Mouse (Mus musculus): Measurements from ENCODE around the gene Cercam.

Gene Cercam

DNA sequence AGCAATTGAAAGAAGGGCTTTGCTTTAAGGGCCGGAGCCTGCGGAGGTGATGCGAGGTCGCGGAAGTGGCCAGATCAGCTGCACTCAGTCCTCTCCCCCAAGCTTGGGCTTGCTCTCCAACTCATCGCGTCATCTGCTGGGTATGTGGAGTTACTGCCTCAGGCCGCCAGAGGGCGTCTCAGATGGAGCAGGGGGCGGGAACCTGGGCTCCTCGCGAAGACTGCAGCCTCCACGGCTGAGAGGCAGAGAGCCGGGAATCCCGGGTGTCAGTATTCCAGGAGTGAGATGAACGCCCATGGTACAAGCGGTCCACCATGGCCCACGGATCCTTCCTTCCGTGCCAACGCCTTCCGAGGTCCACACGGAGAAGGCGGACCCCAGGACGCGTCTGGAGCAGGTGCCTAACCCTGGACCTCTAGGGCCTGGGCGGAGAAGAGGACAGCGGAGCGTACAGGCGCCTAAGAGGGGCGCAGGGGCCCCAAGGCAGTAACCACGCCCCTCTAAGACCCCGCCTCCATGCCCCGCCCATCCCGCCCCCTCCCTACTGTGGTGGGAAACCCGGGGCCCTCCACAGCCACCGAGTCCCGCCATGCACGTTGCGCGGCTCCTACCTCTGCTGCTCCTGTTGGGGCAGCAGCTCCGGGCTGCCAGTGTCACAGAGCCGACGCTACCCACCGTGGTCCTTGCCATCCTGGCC, at the start of gene Cercam:
Gene Cercam, plus strand, starts transcription at position 216 of the 697 bp plus-strand sequence.
- peak; percentile 89 for DNase-seq

DNA sequence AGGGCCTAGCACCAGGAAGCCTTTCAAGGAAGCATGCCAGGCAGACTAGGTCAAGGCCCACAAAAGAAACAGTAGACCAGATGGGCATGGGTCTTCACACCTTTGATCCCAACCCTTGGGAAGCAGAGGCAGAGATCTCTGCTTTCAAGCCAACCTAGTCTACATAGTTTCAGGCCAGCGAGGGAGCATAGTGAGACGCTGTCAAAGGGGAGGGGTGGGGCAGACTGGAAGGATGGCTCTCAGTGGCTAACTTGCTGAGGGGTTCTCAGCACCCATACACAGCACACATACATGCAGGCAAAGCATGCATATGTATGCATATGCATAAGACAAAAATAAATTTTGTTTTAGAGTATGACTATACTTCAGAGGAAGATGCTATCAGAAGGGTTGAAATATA, 49.6 kb upstream of the Cercam start:
- DNase-seq = no peak

DNA sequence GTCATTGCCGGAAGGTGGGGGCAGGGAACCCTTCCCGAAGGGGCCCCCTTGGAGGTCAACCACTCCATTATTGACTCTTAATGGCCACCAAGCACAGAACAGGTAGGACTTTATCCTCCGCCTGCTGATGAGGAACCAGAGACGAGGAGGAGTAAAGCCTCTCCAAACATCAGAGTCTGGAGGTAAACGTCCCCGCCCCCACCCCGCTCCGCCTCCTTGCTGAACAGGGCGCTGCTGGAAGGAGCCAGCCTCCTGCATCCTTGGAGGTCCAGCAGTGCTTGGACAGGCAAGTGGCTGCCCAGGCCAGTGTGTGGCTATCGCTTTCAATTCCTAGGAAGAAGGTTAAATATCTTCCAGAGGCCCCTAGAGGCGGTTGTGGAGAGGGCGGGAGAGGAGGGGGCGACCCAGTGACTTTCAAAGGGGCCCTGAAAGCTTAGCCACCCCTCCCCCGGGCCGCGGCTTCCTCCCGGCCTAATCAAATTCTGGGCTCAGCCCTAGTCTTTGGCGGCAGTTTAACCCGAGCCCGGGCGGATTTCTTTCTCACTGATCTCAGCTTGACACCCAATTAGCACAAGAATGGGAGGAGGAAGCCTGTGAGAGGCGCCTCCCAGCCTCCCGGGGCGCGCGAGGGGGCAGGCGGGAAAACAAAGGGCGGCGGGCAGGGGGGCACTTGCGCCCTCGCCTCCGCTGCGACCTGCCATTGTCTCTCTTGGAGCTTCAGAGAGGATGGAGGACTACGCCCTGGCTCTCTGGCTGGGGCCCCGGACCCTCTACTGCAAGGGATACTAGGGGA, 48.7 kb upstream of the Cercam start, which contains the start of gene Urm1:
Gene Urm1, plus strand, starts transcription at position 51 of the 793 bp plus-strand sequence.
- peak; percentile 86 for DNase-seq

DNA sequence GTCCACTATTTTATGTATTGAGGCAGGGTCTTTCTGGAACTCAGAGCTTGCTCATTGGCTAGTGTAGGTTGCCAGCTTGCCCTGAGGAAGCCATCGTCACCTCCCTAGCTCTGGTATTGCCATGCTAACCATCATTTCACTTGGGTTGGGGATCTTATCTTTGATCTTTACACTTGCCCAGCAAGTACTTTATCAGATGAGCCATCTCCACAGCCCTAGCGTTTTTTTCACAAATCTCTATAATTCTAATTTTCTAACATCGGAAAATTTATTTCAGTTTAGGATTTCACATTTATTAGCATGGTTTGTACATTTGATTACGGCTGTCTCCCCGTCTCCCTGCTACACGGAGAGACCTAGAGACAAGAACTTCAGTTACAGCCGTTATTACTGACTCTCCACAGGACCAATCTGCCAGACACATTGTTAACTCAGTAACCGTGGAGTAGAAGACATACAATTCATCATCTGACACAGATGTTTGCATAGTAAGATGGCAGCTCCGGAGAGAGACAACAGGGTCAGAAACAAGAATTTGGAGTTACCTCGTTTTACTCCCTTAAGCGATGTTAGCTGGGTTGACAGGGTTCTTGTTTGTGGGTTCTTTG, 42.5 kb upstream of the Cercam start:
- DNase-seq = no peak

DNA sequence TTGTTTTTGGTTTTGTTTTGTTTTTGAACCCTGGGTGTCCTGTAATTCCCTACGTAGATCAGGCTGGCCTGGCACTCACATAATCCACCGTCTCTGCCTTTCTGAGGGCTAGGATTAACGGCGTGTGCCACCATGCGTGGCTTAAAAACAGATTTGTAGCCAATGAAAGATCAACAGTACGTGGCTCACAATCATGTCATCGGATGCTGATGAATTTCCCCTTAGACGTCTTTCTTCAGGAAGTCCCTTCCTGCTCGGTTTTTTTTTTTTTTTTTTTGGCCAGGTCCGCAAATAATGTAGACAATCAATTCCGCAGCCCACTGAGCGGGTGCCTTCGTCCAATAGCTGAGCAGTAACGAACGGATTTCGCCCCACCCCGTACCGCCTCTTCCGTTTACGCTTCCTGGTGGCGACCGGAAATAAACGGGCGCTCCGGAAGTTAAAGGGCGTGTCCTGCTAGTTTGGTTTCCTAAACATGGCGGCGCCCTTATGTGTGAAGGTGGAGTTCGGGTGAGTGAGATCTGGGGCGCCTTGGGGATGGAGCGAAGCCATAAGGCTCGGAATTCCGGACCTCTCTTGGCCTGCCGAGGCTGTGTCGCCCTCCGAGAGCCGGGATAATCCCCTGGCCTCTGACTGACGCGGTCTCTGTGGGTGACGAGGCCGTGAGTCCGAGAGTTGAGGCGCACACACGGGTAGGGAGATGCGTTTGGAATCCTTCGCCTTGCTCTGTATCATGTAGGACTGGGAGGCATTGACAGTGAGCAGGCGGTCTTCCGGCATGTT, 41.8 kb upstream of the Cercam start:
- DNase-seq = peak; percentile 97

DNA sequence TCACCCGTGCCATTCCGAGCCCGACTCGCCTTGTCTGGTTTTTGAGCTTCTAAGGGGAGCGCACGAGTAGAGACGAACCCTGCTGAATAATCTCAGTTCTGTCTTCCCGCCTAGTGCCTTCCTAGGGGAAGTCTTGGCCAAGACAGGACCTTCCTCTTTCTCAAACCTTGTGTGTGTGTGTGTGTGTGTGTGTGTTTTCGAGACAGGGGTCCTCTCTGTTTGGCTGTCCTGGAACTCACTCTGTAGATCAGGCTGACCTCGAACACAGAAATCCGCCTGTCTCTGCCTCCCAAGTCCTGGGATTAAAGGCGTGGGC, 41.3 kb upstream of the Cercam start:
- no peak for DNase-seq

DNA sequence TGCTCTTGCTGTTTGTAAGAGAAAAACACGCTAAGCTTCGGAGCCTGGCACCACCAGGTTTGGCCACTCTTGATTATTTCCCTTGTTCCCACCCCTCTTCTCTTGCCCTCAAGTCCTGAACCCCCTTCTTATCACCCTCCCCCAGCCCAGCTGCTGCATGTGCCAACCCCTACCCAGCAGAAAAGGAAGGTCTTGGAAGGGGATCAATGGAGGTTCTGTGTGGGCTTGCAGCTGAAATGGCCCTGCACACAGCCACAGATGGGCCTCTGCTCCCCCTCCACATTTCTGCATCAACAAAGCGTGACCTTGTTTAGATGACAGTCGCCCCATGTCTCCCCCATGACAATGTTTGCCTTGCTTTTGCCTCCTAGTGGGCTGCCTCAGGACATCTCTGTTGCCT, 37.9 kb upstream of the Cercam start:
- no peak for DNase-seq

DNA sequence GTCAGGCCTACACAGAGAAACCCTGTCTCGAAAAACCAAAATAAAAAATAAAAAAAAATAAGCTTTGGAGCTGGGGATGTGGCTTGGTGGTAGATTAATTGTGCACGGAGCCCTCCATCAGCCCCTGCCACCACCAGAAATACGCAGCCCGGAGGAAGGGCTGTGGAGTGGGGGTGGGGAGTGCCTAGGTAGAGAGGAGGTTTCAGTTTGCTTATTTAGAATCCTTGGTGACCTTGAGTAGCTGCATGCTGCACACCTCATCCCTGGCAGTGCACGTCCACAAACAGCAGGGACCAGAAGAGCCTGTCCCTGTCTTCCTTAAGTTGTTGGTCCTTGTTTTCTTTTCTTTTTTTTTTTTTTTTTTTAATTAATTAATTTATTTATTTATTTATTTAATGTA, 35.2 kb upstream of the Cercam start:
- no peak for DNase-seq

DNA sequence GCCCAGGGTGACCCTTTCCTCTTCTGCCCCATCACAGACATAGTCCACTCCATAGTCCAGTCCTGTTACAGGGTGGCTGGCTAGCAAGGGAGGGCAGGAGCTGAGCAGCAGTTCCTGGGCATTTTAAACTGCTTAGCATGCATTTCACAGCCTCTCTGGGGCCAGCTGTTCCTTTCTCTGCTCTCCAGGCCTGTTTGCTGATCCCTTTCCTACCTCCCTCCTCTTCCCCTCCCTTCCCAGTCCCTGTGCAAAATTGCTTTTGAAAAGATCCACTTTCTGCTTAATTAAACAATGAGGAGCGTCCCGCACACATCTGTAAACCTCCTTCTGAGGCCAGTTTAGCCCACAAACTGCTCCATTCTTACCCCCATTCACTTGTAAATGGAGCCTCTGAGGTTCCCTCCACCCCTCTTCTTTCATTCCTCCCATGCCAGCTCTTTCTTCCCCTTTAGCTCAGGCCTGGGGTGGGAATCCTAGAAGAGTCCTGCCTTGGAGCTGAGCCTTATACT, 33.5 kb upstream of the Cercam start:
- no peak for DNase-seq

DNA sequence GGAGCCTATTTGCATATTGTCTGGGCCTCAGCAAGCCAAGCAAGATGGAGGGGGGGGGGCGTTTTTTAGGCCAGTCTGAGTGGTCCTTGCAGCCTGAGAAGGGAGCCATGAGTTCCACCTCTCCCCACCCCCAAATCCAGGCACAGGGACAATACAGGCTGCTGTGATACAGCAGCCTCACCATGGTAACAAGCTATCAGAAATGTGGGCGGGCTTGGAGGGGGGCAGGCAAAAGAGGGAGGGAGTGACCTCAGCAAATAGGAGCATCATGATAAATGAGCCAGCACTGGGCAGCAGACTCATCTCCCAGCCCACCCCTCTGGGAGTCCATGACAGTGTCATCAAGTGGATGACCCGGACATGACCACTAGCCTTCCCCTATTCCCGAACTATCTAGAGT, 29.5 kb upstream of the Cercam start:
- no peak for DNase-seq

DNA sequence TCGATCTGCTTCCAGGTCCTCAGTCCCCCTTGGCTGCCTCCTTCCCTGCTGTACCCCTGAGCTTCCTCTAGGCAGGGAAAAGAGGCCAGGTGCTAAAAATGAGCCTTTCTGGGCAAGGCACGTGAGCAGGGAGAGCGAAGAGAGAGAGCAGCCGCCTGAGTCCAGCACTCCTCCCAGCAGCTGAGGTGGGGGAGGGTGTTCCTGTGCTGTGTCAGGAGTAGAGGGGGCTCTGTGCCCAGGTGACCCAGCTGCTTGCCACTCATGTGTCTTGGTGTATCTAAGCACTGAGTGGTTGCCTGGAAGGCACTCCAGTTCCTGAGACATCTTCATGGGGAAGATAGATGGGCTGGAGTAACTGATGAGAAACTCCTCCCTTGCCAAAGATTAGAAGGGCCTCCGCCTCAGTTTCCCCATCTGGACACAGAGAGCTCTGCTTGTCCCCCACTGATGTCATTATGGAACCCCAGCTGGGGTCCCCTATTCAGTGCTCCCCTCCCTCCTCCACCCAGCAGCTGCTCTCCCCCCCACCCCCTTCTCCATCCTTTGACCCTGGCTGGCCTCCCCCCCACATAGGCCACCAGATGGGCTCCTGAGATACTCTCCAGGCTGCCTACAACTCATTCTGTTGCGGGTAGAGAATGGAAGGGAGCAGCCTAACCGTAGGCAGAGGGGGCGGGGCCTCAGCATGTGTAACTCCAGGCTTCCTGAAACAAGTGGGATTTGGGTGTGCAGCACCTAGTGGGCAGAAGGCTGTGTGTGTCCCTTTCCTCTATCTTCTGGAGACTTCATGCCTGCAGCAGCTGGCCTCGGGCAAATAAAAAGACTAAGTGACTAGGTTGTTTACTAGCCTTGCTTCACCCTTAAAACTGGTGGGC, 25.5 kb upstream of the Cercam start:
- no peak for DNase-seq

DNA sequence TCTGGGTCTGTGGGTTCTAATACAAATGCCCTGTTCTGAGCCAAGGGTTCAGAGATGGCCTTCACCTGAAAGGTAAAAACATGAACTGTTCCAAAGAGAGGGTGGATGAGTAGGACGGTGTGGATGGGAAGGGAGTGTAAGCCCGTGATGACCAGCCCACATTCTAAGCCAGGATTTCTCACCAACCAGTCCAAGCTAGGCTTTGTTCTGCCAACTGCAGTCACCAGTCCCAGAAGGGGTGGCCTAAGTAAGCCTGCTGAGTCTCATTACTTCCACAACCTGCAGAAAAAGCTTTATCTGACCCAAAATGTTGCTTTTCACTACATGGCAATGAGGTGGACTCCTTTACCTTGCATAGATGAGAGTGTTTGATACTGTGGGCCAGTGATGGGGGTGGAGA, 24.8 kb upstream of the Cercam start:
- DNase-seq = no peak

DNA sequence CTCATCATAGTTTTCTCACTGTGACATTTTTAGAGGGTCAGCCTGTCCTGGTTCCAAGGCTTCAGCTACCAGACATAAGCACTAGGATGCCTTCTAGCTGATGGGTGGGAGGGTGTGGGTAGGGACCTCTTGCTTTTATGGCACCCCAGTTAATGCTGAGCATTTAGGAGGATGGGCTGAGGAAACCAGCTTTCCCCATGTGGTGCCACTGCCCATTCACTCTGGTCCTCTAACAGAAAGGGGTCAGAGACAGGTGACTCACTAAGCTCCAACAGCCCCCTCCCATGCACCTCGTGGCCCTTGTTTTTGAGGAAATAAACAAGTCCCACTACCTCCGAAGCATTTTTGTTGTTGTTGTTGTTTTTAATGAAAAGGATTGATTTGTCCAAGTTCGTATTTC, 24.3 kb upstream of the Cercam start:
- no peak for DNase-seq

DNA sequence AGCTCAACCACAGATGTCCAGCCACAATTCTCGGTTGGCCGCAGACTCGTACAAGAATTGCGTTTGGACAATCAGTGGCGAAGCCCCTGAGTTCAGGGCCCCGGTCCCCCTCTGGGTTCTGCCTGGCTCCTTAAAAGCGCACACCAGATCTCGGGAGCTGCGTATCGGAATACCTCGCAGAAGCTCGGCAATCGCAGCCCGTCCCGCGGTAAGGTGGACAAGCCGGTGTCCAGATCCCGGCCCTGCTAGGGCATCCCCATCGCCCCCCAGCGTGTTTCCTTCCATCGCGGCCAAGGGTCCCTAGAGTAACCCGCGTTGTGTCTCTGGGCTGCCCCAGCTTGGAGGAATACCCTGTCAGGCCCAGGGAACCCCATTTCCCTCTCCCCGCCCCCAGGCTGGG, 23.3 kb upstream of the Cercam start:
- DNase-seq = no peak

DNA sequence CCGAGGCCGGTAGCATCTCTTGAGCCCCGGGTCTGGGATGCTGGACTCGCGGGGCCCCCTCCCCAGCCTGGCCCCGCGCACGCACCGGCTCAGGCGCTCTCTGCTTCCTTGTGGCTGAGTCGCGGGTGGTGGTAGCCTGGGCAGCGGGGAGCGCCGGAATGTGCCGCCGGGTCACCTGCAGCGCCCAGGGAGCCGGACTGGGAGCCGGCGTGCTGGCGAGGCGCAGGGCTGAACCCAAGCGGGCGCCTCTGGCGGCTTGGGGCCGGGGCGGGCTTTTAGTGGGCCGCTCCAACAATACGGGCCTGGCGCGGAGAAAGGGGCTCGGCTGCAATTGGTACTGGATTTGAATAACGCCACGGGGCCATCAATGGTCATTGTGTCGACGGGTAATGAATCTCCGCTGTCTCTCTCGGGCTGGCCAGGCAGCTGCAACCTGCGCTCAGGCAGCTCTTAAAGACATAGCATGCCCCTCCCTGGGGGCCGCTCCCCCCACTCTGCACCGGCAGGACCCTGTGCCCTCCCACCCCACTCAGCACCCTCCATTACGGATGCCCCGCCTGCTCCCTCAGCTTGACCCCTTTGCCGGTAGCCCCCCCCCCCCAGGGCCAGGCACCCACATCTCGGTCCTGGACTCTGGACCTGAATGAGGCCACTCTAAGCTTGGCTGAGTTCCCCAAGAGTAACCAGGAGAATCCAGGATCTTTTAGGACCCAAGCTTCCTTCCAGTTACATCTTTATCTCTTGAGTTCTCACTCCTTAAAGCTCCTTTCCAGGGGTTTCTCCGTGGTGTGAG, 22.7 kb upstream of the Cercam start:
- DNase-seq = peak; percentile 31

DNA sequence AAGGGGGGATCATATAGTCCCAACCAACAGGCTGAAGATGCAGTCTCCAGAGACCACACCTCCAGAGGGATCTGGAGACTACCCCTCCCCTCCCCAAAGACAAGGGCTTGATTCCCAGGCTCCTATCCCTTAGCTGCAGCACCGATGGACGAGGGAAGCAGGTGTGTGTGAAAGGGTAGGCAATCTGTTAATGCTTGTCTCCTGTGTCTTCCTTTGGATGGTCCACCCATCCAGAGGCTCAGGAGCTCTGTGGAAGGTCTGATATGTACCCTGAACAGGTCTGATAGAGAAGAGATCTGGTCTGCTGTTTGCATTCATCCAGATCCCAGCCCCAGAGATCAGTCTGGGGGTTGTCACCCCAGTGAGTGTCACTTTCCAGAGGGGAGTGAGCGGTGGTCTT, 22.1 kb upstream of the Cercam start:
- no peak for DNase-seq

DNA sequence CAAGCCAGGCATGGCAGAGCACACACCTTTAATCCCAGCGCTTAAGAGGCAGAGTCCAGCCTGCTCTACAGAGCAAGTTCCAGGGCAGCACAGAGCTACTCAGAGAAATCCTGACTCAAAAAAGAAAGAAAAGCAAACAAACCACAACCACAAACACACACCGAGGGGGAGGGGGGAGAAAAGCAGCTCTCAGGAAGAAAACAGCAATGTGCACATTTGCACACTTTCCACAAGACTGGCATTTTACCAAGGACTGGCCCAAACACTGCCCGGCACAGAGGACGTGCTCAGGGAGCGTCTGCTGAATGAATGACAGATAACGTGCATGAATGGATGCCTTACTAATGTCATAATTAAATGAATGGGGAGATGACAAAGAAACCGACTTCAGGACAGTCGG, 19.9 kb upstream of the Cercam start:
- DNase-seq = no peak

DNA sequence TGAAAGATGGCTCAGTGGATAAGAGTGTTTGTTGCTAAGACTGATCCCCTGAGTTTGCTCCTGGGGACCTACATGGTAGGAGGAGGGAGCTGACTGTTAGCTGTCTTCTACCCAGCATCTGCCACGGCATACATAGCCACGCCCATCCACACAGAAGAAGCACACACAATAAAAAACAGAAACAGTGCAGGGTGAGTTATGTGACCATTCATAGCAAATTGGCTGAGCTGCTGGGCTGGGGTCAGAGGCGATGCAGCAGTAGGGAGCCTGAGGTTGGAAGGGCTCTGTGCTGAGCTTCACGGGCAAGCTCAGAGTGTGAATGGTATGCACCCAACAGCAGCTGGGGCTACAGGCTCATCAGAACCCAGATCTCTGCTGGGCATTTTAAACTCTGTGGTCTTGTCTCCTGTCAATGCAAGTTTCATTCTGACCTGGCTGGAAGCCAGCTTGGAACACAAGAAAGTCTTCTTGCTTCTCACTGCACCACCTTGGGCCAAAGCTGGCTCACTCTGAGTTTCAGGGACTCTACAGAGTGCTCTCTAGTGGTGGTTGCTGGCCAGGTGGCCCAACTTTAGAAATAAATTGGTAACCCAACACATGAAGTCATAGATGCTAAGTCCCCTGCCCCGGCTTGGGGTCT, 19.0 kb upstream of the Cercam start:
- no peak for DNase-seq

DNA sequence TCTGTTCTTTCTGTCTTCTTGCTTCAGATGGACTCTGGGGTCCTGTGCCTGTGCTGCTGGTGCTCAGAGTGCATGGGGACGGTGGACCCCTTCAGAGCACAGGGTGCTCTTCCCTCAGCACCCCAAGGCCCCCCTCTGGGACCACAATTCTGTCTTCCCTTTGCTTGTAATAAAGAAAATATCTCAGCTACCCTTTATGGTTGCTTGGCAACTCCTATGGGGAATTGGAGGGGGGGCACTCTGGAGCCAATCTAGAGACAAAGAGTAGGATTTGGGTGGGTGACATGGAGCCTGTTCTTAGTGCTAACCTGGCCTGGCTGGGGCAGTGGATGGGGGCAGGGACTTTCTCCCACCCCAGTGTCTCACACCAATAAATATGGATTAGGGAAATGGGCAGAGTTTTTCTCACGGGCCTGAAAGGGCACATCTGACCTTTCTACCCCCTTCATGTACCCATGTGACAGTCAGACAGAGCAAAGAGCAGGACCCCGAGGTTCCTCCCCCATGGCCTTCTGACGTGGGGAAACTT, 15.9 kb upstream of the Cercam start:
- DNase-seq = no peak

DNA sequence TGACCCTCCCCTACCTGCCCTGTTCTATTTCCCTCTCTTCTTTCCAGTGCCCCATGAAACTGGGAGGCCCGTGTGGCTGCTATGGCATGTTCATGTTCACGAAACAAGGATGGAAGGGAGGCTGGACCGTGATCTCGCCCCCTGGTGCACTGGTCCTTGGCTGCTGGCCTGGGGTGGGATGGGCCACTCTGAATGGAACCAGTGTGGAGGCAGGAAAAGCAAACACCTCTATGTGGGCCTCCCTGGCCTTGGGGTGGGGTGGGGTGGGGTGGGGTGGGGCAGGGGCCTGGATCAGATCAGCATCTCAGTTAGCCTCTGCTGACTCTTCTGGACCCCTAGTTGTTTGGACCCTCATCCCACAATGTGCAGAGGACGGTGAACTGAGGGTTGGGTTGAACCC, 15.2 kb upstream of the Cercam start:
- no peak for DNase-seq

Data from kidney, postnatal 10 days (tissue).